Mouse (Mus musculus) retina, adult 2 months (tissue): ENCODE data around the gene Arid3a.

Source experiments
- DNase-seq: peaks from one replicate; pipeline ENCODE4 v3.0.0-alpha.2; 2012; ENCODE audit warnings: low read depth, low spot score

Gene Arid3a

DNA sequence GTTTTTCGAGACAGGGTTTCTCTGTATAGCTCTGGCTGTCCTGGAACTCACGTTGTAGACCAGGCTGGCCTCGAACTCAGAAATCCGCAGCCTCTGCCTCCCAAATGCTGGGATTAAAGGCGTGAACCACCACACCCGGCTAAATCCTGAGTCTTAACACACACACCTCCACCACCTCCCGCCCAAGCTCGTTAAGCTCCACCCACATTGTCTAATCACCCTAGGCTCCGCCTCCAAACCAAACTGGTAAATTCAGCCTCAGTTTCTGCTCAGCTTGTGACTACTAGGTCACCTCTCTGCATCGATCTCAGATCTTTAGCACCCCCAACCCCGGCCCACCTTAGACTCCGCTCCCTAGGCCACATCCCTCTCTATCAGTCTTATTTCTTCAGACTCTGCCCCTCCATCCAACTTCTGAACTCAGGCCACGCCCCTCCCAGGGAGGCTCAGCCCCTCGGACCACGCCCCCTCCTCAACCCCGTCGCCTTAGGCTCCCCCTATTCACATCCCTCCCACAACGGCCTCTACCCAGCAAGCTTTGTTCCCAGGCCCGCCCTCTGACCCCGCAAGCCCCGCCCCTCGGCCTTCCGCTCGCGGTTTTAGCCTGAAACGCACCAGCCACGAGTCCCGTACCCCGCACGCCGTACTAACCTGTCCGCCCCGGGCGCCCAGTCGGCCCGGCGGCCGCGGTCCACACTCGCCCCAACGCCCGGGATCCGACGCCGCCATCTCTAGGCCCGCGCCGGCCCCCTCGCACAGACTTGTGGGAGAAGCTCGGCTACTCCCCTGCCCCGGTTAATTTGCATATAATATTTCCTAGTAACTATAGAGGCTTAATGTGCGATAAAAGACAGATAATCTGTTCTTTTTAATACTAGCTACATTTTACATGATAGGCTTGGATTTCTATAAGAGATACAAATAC lies 18.4 kb upstream of the Arid3a start, which contains the start of gene Med16:
Med16 (minus strand) TSS at position 757 of the 925 bp plus-strand sequence.
- DNase-seq = peak; percentile 92

DNA sequence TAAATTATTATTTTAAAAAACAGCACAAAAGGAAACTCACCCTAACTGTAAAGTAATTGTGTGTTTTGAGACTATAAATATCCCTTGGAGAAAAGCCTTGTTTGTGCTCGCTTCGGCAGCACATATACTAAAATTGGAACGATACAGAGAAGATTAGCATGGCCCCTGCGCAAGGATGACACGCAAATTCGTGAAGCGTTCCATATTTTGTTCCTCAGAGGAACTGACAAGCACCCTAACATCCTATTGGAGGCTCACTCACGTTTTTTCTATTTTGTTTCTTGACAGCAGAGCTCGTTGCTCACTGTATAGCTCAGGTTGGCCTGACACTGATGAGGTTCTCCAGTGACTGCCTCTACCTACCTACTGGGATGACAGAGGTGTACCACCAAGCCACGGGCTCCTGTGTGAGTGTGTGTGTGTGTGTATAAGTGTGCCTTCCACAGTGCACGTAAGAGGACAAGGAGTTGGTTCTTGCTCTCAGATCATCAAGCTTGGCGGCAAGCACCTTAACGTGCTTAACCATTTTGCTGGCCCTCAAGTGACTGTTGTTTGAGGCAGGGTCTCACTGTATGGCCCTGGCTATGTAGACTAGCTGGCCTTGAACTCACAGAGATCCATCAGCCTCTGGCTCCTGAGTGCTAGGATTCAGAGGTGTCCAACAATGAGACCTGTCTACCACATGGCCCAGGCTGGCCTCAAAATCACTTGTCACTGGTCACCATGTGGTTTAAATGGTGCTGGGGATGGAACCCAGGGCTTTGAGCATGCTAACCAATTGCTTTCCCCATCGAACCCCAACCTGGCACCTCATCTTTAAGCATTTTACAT lies 17.5 kb upstream of the Arid3a start:
- DNase-seq = peak; percentile 50

DNA sequence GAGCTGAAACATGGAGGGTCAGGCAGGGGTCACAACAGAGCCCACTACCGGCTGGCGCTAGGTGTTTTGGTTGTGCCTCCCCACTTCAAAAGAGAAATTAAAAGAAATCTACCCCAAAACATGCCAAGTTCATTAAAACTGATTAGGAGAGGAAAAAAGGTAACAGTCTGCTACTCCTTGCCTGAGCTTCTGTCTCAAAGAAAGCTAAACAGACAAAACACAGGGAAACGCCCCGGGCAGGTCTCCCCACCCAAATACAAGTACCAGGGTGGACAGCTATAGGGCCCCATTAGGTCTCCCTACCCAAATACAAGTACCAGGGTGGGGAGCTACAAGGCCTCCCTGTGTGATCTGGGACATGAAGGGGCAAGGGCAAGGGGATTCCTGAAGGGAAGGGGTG lies 16.3 kb upstream of the Arid3a start, which contains the start of gene Gm26602:
Gm26602 (plus strand) TSS at position 301 of the 400 bp plus-strand sequence.
- DNase-seq = no peak

DNA sequence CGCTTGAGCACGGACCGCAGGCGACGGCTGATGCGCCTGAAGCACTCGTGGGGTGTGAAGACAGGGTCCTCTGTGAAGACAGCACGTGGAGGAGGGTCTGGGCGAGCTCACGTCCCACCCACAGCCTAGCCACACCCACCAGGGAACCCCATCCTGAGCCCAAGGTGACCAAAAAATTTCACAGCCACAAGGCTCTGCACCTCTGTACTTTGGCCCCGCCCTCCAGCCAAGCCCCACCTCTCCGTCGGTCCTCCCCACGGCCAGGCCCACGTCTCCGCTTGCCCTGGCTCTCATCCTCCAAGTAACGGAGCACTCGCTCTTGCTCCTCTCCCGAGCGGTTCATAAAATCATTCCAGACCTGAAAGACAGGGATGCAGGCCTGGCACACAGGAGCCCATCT lies 14.4 kb upstream of the Arid3a start:
- no peak for DNase-seq

DNA sequence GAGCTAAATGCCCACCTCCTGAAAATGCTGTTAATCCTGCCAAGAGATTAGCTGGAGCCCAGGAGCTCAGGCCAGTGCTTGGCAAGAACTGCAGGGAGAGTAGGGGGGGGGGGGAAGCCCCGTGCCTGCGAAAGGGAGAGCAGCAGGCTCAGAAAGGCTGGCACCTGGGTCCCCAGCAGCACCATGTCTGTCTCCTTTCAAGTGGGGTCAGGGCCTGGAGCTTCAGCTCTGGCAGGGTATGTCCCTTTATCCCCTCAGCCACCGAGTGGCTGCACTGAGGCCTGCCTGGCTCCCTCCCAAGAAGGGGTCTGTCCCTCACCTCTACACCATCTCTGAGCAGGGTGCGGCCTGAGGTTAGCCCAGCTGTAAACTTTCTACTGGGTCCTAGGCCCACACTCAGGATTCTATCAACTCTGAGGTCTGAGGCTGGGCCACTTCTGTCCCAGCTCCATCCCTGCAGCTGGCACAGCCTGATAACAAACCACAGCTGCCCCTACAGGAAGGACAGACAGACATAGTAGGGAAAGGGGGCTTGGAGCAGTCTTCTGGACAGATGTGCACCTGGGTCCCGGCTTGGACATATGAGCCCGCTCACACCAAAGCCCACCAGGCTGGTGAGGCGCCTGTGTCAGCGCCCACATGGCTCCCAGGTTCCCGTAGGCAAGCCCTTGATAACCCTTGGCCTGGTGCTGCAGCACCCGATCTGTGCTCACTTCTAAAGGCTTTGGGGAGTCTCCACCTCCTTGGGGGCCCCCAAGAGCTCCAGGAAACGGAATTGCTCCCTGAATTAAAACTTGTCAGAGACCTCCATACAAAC lies 12.5 kb upstream of the Arid3a start:
- DNase-seq = peak; percentile 62

DNA sequence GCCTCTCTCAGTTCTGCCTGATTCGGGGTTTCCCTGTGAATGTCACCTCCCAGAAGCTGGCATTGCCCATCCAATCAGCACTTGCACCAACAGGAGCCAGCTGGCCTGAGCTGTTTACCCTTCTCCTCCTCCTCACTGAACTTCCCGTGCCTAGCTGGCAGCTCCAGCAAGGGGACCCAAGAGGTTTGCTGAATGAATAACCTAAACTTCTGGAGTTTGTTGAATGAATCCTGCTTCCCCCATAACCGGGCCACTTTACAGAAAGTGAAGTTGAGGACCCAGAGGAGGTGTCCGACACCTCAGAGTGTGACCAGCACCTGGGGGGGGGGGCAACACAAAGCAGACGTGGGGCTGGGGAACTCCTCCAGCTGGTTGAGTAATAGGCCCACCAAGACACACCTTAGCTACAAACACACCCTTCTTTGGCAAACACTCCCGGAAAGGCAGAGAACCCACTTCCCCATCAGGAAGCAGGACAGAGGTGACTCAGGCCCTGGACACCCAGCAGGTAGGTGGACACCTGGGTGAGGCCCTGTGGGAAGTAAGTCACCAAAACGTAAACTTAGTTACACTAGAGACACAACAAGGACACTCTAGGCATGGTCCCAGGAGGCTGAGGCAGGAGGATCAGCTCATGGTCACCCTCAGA lies 11.8 kb upstream of the Arid3a start:
- DNase-seq = no peak

DNA sequence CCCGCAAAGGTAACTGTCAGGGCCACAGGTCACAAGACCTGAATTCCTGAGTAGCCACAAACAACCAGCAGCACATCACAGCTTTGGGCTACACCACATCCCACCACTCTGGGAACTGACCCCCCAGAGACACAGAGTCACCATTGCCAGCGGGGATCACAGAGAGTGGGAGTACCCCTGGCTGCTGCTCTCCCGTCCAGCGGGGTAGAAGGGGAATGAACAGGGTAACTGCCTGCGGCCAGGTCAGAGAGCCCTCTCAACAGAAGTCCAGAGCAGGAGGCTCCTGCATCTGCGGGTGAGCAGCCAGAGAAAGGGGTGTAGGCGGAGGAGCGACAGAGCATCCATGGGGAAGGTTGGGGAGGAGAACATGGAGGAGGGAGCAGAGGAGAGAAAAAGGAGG lies 10.8 kb upstream of the Arid3a start:
- no peak for DNase-seq

DNA sequence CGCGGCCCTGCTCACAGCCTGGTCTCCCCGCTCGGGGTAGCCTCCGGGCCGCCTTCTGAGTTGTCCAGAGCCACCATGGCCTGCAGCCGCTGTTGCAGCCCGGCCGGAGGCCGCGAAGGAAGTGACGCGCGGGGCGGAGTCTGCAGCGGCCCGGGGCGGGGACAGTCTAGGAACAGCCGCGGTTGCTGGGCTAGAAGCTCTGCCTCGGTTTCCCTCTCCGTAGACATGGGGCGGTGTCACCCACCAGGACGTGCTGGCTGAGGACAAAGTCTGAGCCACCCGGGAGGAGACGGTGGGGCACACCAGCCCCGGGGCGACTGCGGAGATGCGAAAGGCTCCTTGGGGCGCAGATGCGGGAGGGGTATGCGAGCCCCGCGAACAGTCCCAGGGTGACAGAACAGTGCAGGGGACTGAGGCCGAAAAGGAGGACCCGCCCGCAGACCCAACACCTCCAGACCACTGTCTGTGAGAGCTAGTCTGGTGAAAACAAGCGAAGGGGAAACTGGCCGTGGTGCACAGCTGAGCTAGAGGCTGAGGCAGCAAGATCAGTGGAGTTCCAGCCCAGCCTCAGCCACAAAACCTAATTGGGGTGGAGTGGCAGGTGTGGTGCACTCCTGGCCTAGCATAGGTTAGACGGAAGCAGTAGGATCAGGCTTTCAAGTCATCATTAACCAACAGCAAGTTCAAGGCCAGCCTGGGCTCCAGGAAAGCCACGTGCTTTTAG lies 9.9 kb upstream of the Arid3a start, which contains the start of gene Kiss1r:
Kiss1r (plus strand) TSS at position 164 of the 724 bp plus-strand sequence.
- DNase-seq = no peak

DNA sequence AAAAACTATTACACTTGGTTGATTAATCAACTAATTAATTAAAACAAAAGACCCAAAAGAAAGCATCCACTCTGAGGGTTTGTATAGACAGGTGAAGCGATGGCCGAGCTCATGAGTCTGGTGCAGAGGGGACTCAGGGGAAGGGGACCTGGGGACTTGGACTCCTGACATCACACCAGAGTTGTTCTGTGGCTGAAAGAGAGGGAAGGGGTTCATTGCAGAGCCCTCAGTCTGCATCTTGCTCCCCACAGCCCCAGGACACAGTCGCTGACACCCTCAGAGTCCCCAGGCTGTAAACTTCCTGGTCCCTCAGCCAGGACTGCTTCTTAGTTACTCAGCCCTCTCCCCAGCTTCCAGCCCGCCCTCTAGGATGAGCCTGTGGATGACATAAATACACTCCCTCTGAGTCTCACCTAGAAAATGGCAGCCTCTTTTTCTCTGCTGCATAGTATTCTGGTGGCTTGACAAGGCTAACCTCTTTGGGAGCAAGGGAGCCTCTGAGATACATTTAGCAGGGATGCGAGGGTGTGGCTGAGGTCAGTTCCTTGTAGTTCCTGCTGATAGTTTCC lies 9.2 kb upstream of the Arid3a start:
- DNase-seq = no peak

DNA sequence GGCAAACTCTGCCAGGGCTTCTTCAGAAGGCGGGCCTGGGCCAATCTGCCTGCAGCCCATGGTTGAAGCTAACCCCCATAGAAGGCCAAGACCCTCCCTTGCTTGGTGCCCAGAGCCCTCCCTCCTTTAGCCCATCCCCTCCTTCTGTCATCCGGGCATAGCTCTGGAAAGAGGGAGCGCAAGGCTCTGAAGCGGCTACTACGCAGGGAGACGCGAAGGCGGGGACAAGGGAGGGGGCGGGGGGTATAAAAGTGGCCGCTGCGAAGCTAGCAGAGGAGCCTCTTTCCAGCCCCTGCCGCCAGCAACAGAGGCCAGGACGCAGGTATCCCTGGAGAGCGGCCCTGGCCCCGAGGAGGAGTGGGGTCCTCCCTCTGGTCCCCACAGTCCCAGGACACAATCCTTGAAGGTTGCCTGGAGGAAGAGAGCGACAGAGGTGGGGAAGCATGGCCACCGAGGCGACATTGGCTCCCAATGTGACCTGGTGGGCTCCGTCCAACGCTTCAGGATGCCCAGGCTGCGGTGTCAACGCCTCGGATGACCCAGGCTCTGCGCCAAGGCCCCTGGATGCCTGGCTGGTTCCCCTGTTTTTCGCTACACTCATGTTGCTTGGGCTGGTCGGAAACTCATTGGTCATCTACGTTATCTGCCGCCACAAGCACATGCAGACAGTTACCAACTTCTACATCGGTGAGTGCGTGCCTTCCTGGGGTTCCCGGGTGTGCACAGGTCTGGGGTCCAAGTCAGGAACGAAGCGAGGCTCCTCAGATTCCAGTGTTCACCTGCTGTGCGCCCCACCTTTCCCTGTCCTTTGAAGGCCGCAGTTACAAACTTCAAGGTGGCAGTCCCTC lies 8.4 kb upstream of the Arid3a start:
- DNase-seq = no peak

DNA sequence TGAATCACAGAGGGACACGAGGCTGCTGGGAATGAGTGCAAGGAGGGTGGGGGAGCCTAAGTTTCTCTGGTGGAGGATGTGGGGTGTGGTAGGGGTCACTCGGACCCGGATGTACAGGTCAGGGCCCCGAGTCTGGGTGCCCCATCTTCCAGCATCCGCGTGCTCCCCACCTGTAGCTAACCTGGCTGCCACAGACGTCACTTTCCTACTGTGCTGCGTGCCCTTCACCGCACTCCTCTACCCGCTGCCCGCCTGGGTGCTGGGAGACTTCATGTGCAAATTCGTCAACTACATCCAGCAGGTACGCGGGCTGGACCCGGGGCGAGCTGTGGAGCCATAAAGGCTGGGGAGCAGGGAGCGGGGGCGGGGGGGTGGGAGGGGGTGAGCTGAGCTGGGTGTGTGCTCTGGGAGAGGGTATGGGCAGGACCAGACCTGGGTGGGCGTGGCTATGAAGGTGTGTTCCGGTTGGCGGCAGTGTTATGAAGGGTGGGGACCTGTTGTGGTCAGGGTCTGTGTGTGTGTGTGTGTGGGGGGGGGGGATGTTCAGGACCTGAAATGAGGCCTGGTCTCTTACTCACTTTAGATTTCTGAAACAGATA lies 7.5 kb upstream of the Arid3a start:
- no peak for DNase-seq

DNA sequence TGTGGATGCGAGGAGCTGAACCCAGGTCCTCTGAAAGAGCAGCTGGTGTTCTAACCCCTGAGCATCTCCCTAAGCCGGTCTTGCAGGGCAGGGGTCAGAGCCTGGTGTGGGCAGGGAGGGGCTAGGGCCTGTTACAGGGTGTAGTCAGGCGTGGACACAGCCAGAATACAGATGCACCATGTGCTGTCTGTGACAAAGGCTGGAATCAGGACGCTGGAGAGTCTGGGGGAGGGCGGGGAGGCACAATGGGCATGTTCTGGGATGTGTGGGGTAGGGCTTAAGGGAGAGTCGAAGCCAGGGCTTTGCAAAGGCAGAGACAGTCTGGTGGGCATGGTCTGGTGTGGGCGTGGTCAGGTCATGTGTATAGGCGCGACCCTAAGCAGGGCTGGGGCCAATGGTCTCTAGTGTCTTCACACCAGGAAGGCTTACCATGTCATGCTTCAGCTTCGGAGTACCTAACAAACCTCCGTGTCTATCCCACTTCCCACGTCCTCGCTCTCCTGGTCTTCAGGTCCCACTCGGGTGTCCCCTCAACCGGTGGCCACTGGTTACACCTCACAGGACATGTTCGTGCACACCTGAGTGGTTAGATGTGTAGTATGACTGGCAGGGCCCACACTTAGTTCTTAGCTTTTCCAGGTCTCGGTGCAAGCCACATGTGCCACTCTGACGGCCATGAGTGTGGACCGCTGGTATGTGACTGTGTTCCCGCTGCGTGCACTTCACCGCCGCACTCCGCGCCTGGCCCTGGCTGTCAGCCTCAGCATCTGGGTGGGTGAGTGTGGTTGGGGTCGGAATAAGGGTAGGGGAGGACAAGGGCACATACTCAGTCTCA lies 6.6 kb upstream of the Arid3a start:
- DNase-seq = no peak

DNA sequence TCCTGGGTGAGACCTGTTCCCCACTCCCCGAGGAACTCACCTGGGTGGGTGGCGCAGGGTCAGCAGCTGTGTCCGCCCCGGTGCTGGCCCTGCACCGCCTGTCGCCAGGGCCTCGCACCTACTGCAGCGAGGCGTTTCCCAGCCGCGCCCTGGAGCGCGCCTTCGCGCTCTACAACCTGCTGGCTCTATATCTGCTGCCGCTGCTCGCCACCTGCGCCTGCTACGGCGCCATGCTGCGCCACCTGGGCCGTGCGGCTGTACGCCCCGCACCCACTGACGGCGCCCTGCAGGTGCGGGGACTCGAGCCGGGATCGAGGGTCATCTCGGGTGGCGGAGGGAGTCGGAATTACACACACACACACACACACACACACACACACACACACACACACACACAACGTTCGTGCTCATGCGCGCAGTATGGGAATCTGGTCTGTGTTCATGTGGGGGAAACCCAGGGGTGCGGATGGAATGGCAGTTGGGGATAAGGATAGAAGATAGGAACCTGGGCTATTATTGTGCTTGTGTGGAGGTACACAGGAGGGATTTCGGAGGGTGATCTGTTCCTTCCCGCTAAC lies 5.8 kb upstream of the Arid3a start, which contains the start of gene R3hdm4:
R3hdm4 (minus strand) TSS at position 251 of the 578 bp plus-strand sequence.
- DNase-seq = no peak

DNA sequence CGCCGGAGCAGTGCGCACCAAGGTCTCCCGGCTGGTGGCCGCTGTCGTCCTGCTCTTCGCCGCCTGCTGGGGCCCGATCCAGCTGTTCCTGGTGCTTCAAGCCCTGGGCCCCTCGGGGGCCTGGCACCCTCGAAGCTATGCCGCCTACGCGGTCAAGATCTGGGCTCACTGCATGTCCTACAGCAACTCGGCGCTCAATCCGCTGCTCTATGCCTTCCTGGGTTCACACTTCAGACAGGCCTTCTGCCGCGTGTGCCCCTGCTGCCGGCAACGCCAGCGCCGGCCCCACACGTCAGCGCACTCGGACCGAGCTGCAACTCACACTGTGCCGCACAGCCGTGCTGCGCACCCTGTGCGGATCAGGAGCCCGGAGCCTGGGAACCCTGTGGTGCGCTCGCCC lies 5.3 kb upstream of the Arid3a start:
- no peak for DNase-seq

DNA sequence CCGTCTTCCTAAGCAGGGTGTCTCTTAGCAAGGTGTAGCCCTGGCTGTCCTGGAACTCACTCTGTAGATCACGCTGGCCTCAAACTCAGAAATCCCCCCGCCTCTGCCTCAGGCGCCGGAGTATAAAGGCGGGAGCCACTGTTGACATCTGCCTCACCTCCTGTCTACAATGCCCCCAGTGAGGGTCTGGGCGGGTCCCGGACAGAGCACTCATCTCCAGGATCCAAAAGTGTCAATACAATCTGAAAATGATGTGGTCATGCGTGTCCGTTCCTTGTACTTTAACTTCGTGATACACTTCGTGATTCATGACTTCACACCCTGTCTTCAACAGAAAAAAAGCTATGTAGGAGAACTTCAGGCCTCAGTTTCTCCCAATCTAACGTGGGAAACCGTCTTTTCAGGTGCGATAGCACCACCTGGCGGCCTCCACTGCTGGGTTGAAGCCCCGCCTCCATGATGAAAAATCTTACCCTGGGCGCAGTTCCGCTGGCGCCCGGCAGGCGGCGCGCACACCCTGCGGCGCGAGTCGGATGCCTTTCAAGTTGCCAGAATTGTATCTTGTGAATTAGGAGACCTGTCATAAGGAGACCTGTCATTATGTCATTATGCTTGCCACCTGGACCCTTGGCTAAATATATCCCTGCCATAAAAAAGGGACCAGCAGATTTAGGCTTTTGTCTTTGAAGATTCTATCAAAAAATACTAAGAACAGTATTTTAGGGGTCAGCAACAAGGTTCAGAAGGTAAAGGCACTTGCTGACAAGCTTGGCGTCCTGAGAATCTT lies 1.7 kb upstream of the Arid3a start:
- peak; percentile 79 for DNase-seq

DNA sequence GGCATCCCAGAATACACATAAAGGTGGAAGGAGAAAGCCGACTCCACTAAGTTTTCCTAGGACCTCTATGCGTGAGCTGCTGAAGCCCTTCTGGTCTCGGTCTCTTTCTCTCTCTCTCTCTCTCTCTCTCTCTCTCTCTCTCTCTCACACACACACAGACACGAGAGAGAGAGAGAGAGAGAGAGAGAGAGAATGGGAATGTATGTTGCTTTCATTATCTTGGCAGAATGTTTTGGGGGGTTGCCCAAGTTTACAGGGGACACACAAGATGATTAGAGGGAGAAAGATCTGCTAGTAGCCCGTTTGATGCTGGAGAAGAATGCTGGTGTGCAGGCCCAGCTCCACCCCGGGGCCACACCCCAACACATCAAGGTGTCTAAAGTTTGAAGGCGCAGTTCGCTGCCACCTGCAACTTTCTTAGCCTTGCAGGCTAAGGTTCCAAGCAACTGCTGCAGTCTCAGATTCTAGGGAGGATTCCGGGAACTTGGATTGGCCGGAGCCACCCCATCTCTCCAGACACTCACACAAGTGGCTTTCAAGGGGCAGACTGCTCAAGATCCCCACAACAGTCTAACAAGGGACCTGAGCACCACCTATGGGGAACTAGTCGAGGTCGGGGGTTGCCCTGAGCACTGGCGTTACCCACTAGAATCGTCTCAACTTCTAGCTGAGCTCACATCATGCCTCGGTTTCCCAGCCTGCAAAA lies 905 bp upstream of the Arid3a start:
- DNase-seq = no peak
